Mouse (Mus musculus): ENCODE data around the gene Efcab11. TPM values are rescaled to one million over a fixed set of nuclear protein-coding genes. Genes with fewer than 3 reads are reported as not detected.
"Not testable (repeated sequence)": the region's sequence is repeated elsewhere in the genome, so short reads cannot be mapped to it uniquely, and the experiment has no call there.

Efcab11 gene
- total RNA-seq, 4 experiments from 2014 or later, result 0.13 to 0.49 (median 0.30) TPM

- DNase-seq, result no peak
These were observed 10.8 kb downstream of the Efcab11 start for GRCm38 (mm10) chr12:99873443-99873842.

GRCm38 (mm10) chr12:99868821-99869220 is 15.4 kb downstream of the Efcab11 start:
- no peak for DNase-seq

GRCm38 (mm10) chr12:99864613-99865012 is 19.6 kb downstream of the Efcab11 start:
- DNase-seq, result no peak

- no peak for DNase-seq
These were observed 23.3 kb downstream of the Efcab11 start for GRCm38 (mm10) chr12:99860981-99861380.

- no peak for DNase-seq
These were observed 24.7 kb downstream of the Efcab11 start for GRCm38 (mm10) chr12:99859391-99860100.

- DNase-seq, result no peak
These were observed 25.6 kb downstream of the Efcab11 start for GRCm38 (mm10) chr12:99858664-99859063.

GRCm38 (mm10) chr12:99856011-99856410 is 28.2 kb downstream of the Efcab11 start:
- no peak for DNase-seq

- DNase-seq, result no peak
These were observed 30.6 kb downstream of the Efcab11 start for GRCm38 (mm10) chr12:99853323-99854258.

GRCm38 (mm10) chr12:99849996-99850395 is 34.2 kb downstream of the Efcab11 start:
- no peak for DNase-seq

- no peak for DNase-seq
These were observed 39.3 kb downstream of the Efcab11 start for GRCm38 (mm10) chr12:99844951-99845350.

GRCm38 (mm10) chr12:99838703-99839102 is 45.5 kb downstream of the Efcab11 start:
- DNase-seq, result no peak

GRCm38 (mm10) chr12:99838109-99838508 is 46.1 kb downstream of the Efcab11 start:
- DNase-seq, result no peak

- no peak for DNase-seq
These were observed 46.7 kb downstream of the Efcab11 start for GRCm38 (mm10) chr12:99837528-99837927.

- peak; percentile 20 for DNase-seq
These were observed 47.7 kb downstream of the Efcab11 start for GRCm38 (mm10) chr12:99836404-99837131.

- no peak for DNase-seq
These were observed 50.8 kb downstream of the Efcab11 start for GRCm38 (mm10) chr12:99833476-99833875.

- no peak for DNase-seq
These were observed 61.6 kb downstream of the Efcab11 start for GRCm38 (mm10) chr12:99822591-99822990.

- DNase-seq, result no peak
These were observed 62.8 kb downstream of the Efcab11 start for GRCm38 (mm10) chr12:99821309-99821934.

GRCm38 (mm10) chr12:99819186-99819974 is 64.9 kb downstream of the Efcab11 start:
- DNase-seq, result no peak

- not testable (repeated sequence) for DNase-seq
These were observed 66.2 kb downstream of the Efcab11 start for GRCm38 (mm10) chr12:99818006-99818405.

GRCm38 (mm10) chr12:99815244-99815643 is 69.0 kb downstream of the Efcab11 start:
- no peak for DNase-seq

- DNase-seq, result no peak
These were observed 76.3 kb downstream of the Efcab11 start for GRCm38 (mm10) chr12:99807891-99808290.
